In genomic region chr2:157347361-157348159, GRCm38 (mm10) we compare ENCODE assay signal across 9 mouse cellular contexts. TPM values are rescaled to one million over a fixed set of nuclear protein-coding genes. Genes with fewer than 3 reads are reported as not detected.
DNase-seq lines count a peak whose midpoint lies in the region; ATAC-seq lines count a peak whose summit lies in the region.
"Had no signal": no experiment of that assay in that cellular context is flagged by ENCODE, and none has a peak within 500 bp of the region (broad histone marks: within the 10 kb centered on the region; RNA-seq: fewer than 3 reads in every experiment).

TSS of gene Ghrh (minus strand) at chr2:157347506.

- peak within 1 kb of the TSS; percentile 39; the same call in 1 of the 2 replicates for H3K27ac ChIP-seq in kidney, embryonic 16.5 days (ENCODE audit: low read length)
- peak within 1 kb of the TSS; percentile 75 for H3K27ac ChIP-seq in embryonic facial prominence, embryonic 15.5 days (replicated peaks)

- no peak within 1 kb of the TSS for H3K4me2 ChIP-seq in kidney, embryonic 16.5 days (replicated peaks; ENCODE audit: low read depth, low read length)
- H3K4me2 ChIP-seq in embryonic facial prominence, embryonic 15.5 days (replicated peaks) = 0 out of 2 replicates have a peak within 1 kb of the TSS, but pooled peaks have one; percentile 10

- peak; percentile 23; the same call in 1 of the 2 replicates for ATAC-seq in kidney, embryonic 16.5 days (ENCODE audit: low FRiP score, low TSS enrichment)
- peak; percentile 68; the same call in 1 of the 2 replicates for ATAC-seq in embryonic facial prominence, embryonic 15.5 days (ENCODE audit: insufficient number of reproducible peaks, low FRiP score, low TSS enrichment, low read depth)

- intact Hi-C loops in left cerebral cortex, postnatal 36 days (cut with DNase I) = no loop called here

- WGBS in kidney, embryonic 16.5 days = 75% methylated on average over 26 of the region's 26 CpGs
- 58% methylated on average over 26 of the region's 26 CpGs for WGBS in embryonic facial prominence, embryonic 15.5 days

- no peak for DNase-seq in kidney, adult 18-20 months
- DNase-seq in heart, postnatal 4 days = peak; percentile 49
- DNase-seq in left cerebral cortex, postnatal 36 days (ENCODE audit: low spot score in 2 of 2) = peak; percentile 30 to 53
- peak; percentile 65 for DNase-seq in right cerebral cortex, adult 18-20 months
- no peak for DNase-seq in ovary, adult 18-20 months (ENCODE audit: low spot score)
- no peak for DNase-seq in testis, postnatal 10 days (ENCODE audit: low spot score)

- no peak within 1 kb of the TSS for H3K4me3 ChIP-seq in kidney, embryonic 16.5 days (ENCODE audit: low read length)
- no peak within 1 kb of the TSS for H3K4me3 ChIP-seq in embryonic facial prominence, embryonic 15.5 days (replicated peaks)

- no peaks in the 10 kb centered on the region for H3K27me3 ChIP-seq in kidney, embryonic 16.5 days (ENCODE audit: insufficient read depth, low read length)
- H3K27me3 ChIP-seq in embryonic facial prominence, embryonic 15.5 days = no peaks in the 10 kb centered on the region

- H3K4me1 ChIP-seq in kidney, embryonic 16.5 days (ENCODE audit: insufficient read depth, low read length) = no peaks in the 10 kb centered on the region
- H3K4me1 ChIP-seq in embryonic facial prominence, embryonic 15.5 days = peaks cover 11% of the 10 kb centered on the region

- H3K9ac ChIP-seq in kidney, embryonic 16.5 days (replicated peaks; ENCODE audit: low read length) = no peak within 1 kb of the TSS
- H3K9ac ChIP-seq in embryonic facial prominence, embryonic 15.5 days = no peak within 1 kb of the TSS

- no peaks in the 10 kb centered on the region for H3K9me3 ChIP-seq in kidney, embryonic 16.5 days (ENCODE audit: low read length)
- no peaks in the 10 kb centered on the region for H3K9me3 ChIP-seq in embryonic facial prominence, embryonic 15.5 days (replicated peaks)

- H3K36me3 ChIP-seq in kidney, embryonic 16.5 days (ENCODE audit: insufficient read depth, low read length) = no peaks in the 10 kb centered on the region
- no peaks in the 10 kb centered on the region for H3K36me3 ChIP-seq in embryonic facial prominence, embryonic 15.5 days

RNA-seq across cellular contexts. Expression of gene Ghrh, which starts in this region (rescaled TPM):
- not detected in 2 replicates for polyA plus RNA-seq in kidney, embryonic 16.5 days (2015; fragmentation: Nextera tagmentation; extraction: Ambion mirVana)
- not detected in 2 replicates for polyA plus RNA-seq in embryonic facial prominence, embryonic 15.5 days (2015; fragmentation: Nextera tagmentation; extraction: Ambion mirVana)
- not detected for total RNA-seq in heart, postnatal 4 days (2021)
- not detected for total RNA-seq in left cerebral cortex, postnatal 36 days (2021)
- total RNA-seq: CH12.LX had no signal

Comparison
In these comparisons a context has a peak if more than half of its experiments do, and no peak if none do; other contexts are left out.
1. Peak in ATAC-seq and H3K27ac ChIP-seq in kidney, embryonic 16.5 days; RNA of the gene not detected or under 1 TPM.
2. Peak in ATAC-seq, H3K27ac ChIP-seq and H3K4me2 ChIP-seq in embryonic facial prominence, embryonic 15.5 days; RNA of the gene not detected or under 1 TPM.
3. Peak in DNase-seq in heart, postnatal 4 days; RNA of the gene not detected or under 1 TPM.
4. Peak in DNase-seq in left cerebral cortex, postnatal 36 days; RNA of the gene not detected or under 1 TPM.